Mouse (Mus musculus): ENCODE measurements at regions not wholly inside any gene's neighbourhood (a gene's known extent, or its start where the extent isn't known, plus 50 kb on each side); places are given as distances from the start of the nearest gene placed in this dataset.

DNA sequence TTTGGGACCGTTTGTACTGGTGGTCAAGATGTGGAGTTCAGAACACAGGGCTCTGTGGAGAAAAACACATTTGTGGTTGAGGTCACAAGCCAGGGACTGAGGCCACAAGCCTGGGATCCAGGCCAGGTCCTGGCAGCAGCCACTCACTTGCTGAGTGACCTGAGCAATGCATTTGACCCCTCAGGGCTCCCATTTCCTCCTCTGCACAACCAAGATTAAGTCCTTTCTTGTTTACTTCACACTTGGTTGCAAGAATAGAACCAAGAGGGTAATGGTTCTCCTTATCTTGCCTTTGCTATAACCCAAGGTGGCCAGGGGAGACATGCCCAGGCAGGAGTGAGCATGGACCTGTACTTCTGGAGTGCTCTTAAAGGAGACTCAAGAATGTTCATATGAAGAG is 53.4 kb downstream of the Calml3 start:
- H3K9me3 ChIP-seq (replicated peaks; ENCODE audit: insufficient read depth, low read length): no peaks in the 10 kb centered on the region

DNA sequence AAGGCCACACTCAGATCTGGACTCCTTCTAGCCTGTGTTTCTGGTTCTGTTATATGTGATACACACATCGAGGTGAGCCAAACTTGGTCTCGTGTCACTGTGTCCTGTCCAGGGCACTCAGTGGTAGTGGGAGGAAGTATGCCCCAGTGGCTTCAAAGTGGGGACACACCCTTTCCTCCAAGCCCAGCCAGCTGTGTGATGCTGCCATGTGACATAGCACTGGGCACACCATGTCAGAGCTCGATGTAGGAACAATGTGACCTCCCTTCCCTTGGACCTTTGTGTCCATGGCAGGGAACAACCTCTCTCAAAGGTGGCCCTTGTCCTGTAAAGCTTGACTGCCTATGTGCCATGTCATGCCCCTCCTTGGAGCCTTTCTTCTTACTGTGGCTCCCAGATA is 54.5 kb downstream of the Calml3 start:
- H3K9me3 ChIP-seq (replicated peaks; ENCODE audit: insufficient read depth, low read length): no peaks in the 10 kb centered on the region
- no peaks in the 10 kb centered on the region for H3K36me3 ChIP-seq (ENCODE audit: control insufficient read depth in 1 of 2, insufficient read depth in 2 of 2, low read length in 2 of 2)
- H3K4me1 ChIP-seq (ENCODE audit: control insufficient read depth in 1 of 2, insufficient read depth in 2 of 2, low read length in 2 of 2): no peaks in the 10 kb centered on the region
- no peaks in the 10 kb centered on the region; a peak in 1 of 4 replicates for H3K27me3 ChIP-seq (ENCODE audit: control insufficient read depth in 1 of 2, insufficient read depth in 2 of 2, low read length in 2 of 2)
- H3K9ac ChIP-seq (ENCODE audit: control insufficient read depth, low read depth, low read length, poor library complexity, severe bottlenecking): no peak overlapping the region
- H3K79me2 ChIP-seq (ENCODE audit: control insufficient read depth, insufficient read depth, low read length, poor library complexity): no peaks in the 10 kb centered on the region
- H3K27ac ChIP-seq (ENCODE audit: control insufficient read depth, low read depth, low read length): no peak overlapping the region
- no peak for TF ChIP-seq E2F4 (IDR thresholded peaks at IDR 0.05; ENCODE audit: borderline replicate concordance, low read depth, low read length)
- no peak for TF ChIP-seq CHD1 (IDR thresholded peaks at IDR 0.05; ENCODE audit: low read depth, low read length)
- no peak for TF ChIP-seq POLR2A (IDR thresholded peaks at IDR 0.05; ENCODE audit: control insufficient read depth in 1 of 2, insufficient read depth in 1 of 2, low read depth in 1 of 2, low read length in 2 of 2, poor library complexity in 1 of 2)
- TF ChIP-seq GATA1 (IDR thresholded peaks at IDR 0.05; ENCODE audit: low read depth, low read length): no peak
- no peak for TF ChIP-seq POLR2AphosphoS5 (IDR thresholded peaks at IDR 0.05; ENCODE audit: borderline replicate concordance, low read depth, low read length)
- no peak for TF ChIP-seq MEF2A (IDR thresholded peaks at IDR 0.05; ENCODE audit: extremely low read depth, insufficient replicate concordance, low read depth, low read length, poor library complexity, severe bottlenecking)
- no peak for TF ChIP-seq USF2 (IDR thresholded peaks at IDR 0.05; ENCODE audit: borderline replicate concordance in 1 of 2, insufficient read depth in 1 of 2, low read depth in 1 of 2, low read length in 2 of 2)
- no peak overlapping the region for H3K4me3 ChIP-seq (ENCODE audit: control insufficient read depth in 1 of 2, insufficient read depth in 1 of 2, low read depth in 2 of 2, low read length in 2 of 2)
- DNase-seq (ENCODE audit: low read depth, low spot score): no peak

More for the DNA sequence above, 53.4 kb downstream of the Calml3 start:
- Histone ChIP-seq H3K27ac (ENCODE audit: control insufficient read depth, low read depth, low read length) (no peak overlapping the region), H3K27me3 (ENCODE audit: control insufficient read depth in 1 of 2, insufficient read depth in 2 of 2, low read length in 2 of 2) (no peaks in the 10 kb centered on the region; a peak in 1 of 4 replicates), H3K36me3 (ENCODE audit: control insufficient read depth in 1 of 2, insufficient read depth in 2 of 2, low read length in 2 of 2) (no peaks in the 10 kb centered on the region), H3K9ac (ENCODE audit: control insufficient read depth, low read depth, low read length, poor library complexity, severe bottlenecking) (no peak overlapping the region), H3K4me1 (ENCODE audit: control insufficient read depth in 1 of 2, insufficient read depth in 2 of 2, low read length in 2 of 2) (no peaks in the 10 kb centered on the region), H3K79me2 (ENCODE audit: control insufficient read depth, insufficient read depth, low read length, poor library complexity) (no peaks in the 10 kb centered on the region), H3K4me3 (ENCODE audit: control insufficient read depth in 1 of 2, insufficient read depth in 1 of 2, low read depth in 2 of 2, low read length in 2 of 2) (no peak overlapping the region)
- TF ChIP-seq SIN3A (IDR thresholded peaks at IDR 0.05; ENCODE audit: low read length): no peak
- no peak for TF ChIP-seq SMC3 (IDR thresholded peaks at IDR 0.05; ENCODE audit: low read depth, low read length)
- no peak for TF ChIP-seq BHLHE40 (IDR thresholded peaks at IDR 0.05; ENCODE audit: borderline replicate concordance, low read depth, low read length)
- TF ChIP-seq MYB (IDR thresholded peaks at IDR 0.05; ENCODE audit: low read depth, low read length): no peak
- no peak for TF ChIP-seq ZC3H11A (IDR thresholded peaks at IDR 0.05; ENCODE audit: low read depth, low read length)
- TF ChIP-seq HCFC1 (IDR thresholded peaks at IDR 0.05; ENCODE audit: low read depth, low read length): no peak
- TF ChIP-seq ETS1 (IDR thresholded peaks at IDR 0.05; ENCODE audit: low read depth, low read length): no peak
- TF ChIP-seq JUND (IDR thresholded peaks at IDR 0.05; ENCODE audit: low read depth, low read length): no peak
- TF ChIP-seq MAX (IDR thresholded peaks at IDR 0.05; ENCODE audit: low read length): no peak
- TF ChIP-seq KAT2A (conservative IDR thresholded peaks at IDR 0.05; ENCODE audit: low read depth, low read length): no peak
- no peak for TF ChIP-seq EP300 (IDR thresholded peaks at IDR 0.05; ENCODE audit: low read depth in 1 of 2, low read length in 2 of 2)
- no peak for TF ChIP-seq MAFK (IDR thresholded peaks at IDR 0.05; ENCODE audit: borderline replicate concordance, low read depth, low read length)
- no peak for DNase-seq (ENCODE audit: low read depth, low spot score)
